Mouse (Mus musculus) intestine, embryonic 14.5 days (tissue): ENCODE data around the gene Lipt1. TPM values are rescaled to one million over a fixed set of nuclear protein-coding genes. Genes with fewer than 3 reads are reported as not detected.

ENCODE experiments used
- ATAC-seq: fragments of 200-750 bp; cut with Nextera tagmentation; replicated peaks from 2 replicates; pipeline ENCODE4 v1.8.0; 2017; ENCODE audit warnings: low read depth, moderate number of reproducible peaks, moderate TSS enrichment, moderate library complexity; ENCODE audit not compliant: low FRiP score, low TSS enrichment
- DNase-seq: peaks from one replicate; pipeline ENCODE4 v3.0.0-alpha.2; 2018; ENCODE audit warnings: low spot score
- H3K27ac ChIP-seq: fragments of 300-500 bp; sonication (generic); 2 replicates; pipeline ENCODE4 v1.5.1; 2014; ENCODE audit warnings: low read depth, mild to moderate bottlenecking, control low read depth
- H3K27me3 ChIP-seq: fragments of 300-500 bp; sonication (generic); replicated peaks from 2 replicates; pipeline ENCODE4 v1.6.1; 2014; ENCODE audit warnings: low read length, control low read depth; ENCODE audit not compliant: control insufficient read depth, insufficient read depth
- H3K36me3 ChIP-seq: fragments of 300-500 bp; sonication (generic); 2 replicates; pipeline ENCODE4 v1.6.1; 2014; ENCODE audit warnings: low read length, control low read depth; ENCODE audit not compliant: control insufficient read depth, insufficient read depth
- H3K4me1 ChIP-seq: fragments of 300-500 bp; sonication (generic); replicated peaks from 2 replicates; pipeline ENCODE4 v1.6.1; 2014; ENCODE audit warnings: low read length, control low read depth, mixed read lengths; ENCODE audit not compliant: control insufficient read depth, insufficient read depth
- H3K4me2 ChIP-seq: fragments of 300-500 bp; sonication (generic); 2 replicates; pipeline ENCODE4 v1.6.1; 2014; ENCODE audit warnings: low read length
- H3K4me3 ChIP-seq: fragments of 300-500 bp; sonication (generic); 2 replicates; pipeline ENCODE4 v1.5.1; 2014; ENCODE audit warnings: low read depth, low read length, control low read depth, mixed read lengths
- H3K9ac ChIP-seq: fragments of 300-500 bp; sonication (generic); 2 replicates; pipeline ENCODE4 v1.6.1; 2014; ENCODE audit warnings: mild to moderate bottlenecking, low read length
- H3K9me3 ChIP-seq: fragments of 300-500 bp; sonication (generic); 2 replicates; pipeline ENCODE4 v1.6.1; 2016; ENCODE audit warnings: low read length, control low read depth; ENCODE audit not compliant: control insufficient read depth
- WGBS: fragments of 180-500 bp; shearing (Covaris S2); extraction: QIAGEN DNeasy Blood & Tissue Kit; methylation state at CpG from one replicate; pipeline ENCODE4 v1.1.7; 2014; 5-methylcytosine and 5-hydroxymethylcytosine counted together
- polyA plus RNA-seq: library from polyadenylated mRNA; unstranded; fragments of >200 nt; fragmentation: Nextera tagmentation; extraction: Ambion mirVana; gene quantifications from 2 replicates; pipeline ENCODE4 v1.2.1, GENCODE M21; 2014

Lipt1 gene
- 9.0 and 9.6 TPM in 2 replicates for polyA plus RNA-seq

DNA sequence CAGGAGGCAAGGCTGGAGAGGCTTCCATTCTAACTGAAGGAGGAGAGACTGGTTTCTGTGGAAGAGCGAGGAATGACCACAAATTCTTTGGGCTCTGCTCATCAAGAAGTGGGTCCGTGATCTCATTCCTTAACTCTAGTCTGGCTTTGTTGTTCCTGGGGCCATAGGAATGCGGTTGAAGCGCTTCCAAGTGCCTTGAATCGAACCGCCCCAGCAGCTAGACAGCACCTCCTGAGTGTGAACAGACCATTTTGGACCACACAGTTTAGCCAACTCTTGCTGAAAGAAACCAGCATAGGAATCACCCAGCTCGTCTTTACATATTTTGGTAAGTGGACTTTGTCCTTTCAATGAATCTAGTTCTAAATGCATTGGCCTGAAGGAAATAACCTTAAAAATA is at the start of gene Lipt1:
Gene Lipt1 (plus strand): TSS at position 35 of the 400 bp plus-strand sequence.
- Histone ChIP-seq H3K4me2 (peak within 1 kb of the TSS; percentile 64), H3K27me3 (no peaks in the 10 kb centered on the region), H3K27ac (peak within 1 kb of the TSS; percentile 49; the same call in 1 of the 2 replicates), H3K4me1 (peaks cover 5% of the 10 kb centered on the region; the same call in 1 of the 2 replicates), H3K9ac (peak within 1 kb of the TSS; percentile 39), H3K36me3 (peaks cover 17% of the 10 kb centered on the region), H3K9me3 (peaks cover 7% of the 10 kb centered on the region; the same call in 1 of the 2 replicates), H3K4me3 (peak within 1 kb of the TSS; percentile 56)
- WGBS: 7% methylated on average over 7 of the region's 7 CpGs
- DNase-seq (peak; percentile 68), ATAC-seq (peak; percentile 79)

- H3K27me3 ChIP-seq: no peaks in the 10 kb centered on the region
- no peak for ATAC-seq
- H3K36me3 ChIP-seq: no peaks in the 10 kb centered on the region
- H3K27ac ChIP-seq: no peak overlapping the region
- H3K4me3 ChIP-seq: no peak overlapping the region
- WGBS: 55% methylated on average over 2 of the region's 2 CpGs
- no peak overlapping the region for H3K4me2 ChIP-seq
- no peak for DNase-seq
- no peak overlapping the region for H3K9ac ChIP-seq
- no peaks in the 10 kb centered on the region for H3K9me3 ChIP-seq
- H3K4me1 ChIP-seq: no peaks in the 10 kb centered on the region
Observed at GRCm38 (mm10) chr1:37831681-37832080, 39.9 kb upstream of the Lipt1 start.

- H3K9me3 ChIP-seq: no peaks in the 10 kb centered on the region
- no peak overlapping the region for H3K4me2 ChIP-seq
- no peaks in the 10 kb centered on the region for H3K27me3 ChIP-seq
- H3K9ac ChIP-seq: no peak overlapping the region
- H3K4me3 ChIP-seq: no peak overlapping the region
- ATAC-seq: no peak
- 79% methylated on average over 8 of the region's 8 CpGs for WGBS
- DNase-seq: no peak
- no peaks in the 10 kb centered on the region for H3K4me1 ChIP-seq
- H3K27ac ChIP-seq: no peak overlapping the region
- no peaks in the 10 kb centered on the region for H3K36me3 ChIP-seq
Observed at GRCm38 (mm10) chr1:37846878-37847277, 24.7 kb upstream of the Lipt1 start.

DNA sequence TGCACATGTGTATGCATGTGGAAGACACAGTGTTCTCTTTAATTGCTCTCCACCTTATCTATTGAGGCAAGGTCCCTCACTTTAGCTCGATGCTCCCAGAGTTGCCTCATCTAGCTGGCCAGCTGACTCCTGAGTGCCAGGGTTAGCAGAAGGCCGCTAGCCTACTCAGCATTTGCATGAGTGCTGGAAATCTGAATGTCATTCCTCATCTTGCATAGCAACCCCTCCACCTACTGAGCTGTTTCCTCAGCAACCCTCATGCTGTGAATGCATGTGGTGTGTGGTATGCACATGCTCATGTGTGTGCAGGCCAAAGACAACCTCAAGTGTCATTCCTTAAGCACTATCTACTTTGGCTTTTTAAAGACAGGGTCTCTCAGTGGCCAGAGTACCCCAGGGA is 20.8 kb upstream of the Lipt1 start:
- Histone ChIP-seq H3K4me1 (no peaks in the 10 kb centered on the region), H3K27ac (no peak overlapping the region), H3K27me3 (no peaks in the 10 kb centered on the region), H3K4me2 (no peak overlapping the region), H3K4me3 (no peak overlapping the region), H3K9ac (no peak overlapping the region), H3K9me3 (no peaks in the 10 kb centered on the region), H3K36me3 (no peaks in the 10 kb centered on the region)
- ATAC-seq (no peak), DNase-seq (no peak)
- WGBS: 64% methylated on average over 2 of the region's 2 CpGs

DNA sequence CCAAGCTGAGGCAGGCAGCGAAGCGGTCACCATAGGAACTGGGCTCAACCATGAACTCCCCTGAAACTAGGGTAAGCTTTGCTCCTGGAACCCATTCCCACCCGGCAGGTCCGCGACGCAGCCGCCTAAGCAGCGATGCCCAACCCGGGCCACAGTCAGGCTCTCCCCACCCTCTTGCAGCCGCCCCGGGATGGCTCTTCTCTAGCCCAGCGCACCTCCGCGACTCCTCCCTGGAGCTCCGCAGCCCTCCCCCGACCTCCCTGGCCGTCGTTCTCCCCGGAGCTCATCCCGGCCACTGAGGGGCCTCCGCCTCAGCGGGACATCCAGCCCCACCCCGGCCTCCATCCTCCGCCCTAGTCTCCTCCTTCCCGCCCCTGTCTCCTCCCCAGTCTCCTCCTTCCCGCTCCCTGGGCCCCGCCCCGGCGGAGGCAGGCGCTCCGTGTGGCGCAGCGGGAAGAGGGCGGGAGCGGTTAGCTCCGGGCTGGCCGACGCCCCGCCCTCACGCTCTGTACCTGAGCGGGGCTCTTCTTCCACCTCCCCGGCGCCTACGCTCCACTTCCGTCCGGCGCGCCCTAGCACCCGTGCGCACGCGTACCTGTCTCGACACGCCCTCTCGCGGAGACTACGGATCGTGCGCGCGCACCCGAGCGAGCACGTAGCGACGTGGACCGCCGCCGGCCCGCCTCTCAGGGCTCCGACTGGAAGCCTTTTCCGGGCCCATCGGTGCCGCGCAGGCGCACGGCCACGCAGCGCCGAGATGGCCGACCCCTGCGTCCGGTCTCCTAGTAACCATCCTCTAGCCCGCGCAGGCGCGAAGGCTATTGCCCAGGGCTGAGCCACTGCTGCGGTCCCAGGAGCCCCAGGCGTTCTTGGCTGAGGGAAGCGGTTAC is 6.8 kb upstream of the Lipt1 start:
- no peaks in the 10 kb centered on the region for H3K9me3 ChIP-seq
- under 1% methylated on average over 89 of the region's 90 CpGs for WGBS
- ATAC-seq: peak; percentile 99

GRCm38 (mm10) chr1:37865401-37866215 is 5.9 kb upstream of the Lipt1 start:
- Histone ChIP-seq H3K4me1 (no peaks in the 10 kb centered on the region), H3K27me3 (no peaks in the 10 kb centered on the region), H3K36me3 (no peaks in the 10 kb centered on the region), H3K9me3 (no peaks in the 10 kb centered on the region), H3K4me2 (peak overlapping the region; percentile 64), H3K9ac (peak overlapping the region; percentile 53), H3K27ac (peak overlapping the region; percentile 55; the same call in 1 of the 2 replicates), H3K4me3 (peak overlapping the region; percentile 55)
- 10% methylated on average over 23 of the region's 23 CpGs for WGBS
- DNase-seq (no peak), ATAC-seq (no peak)

More for the DNA sequence above, 6.8 kb upstream of the Lipt1 start:
- Histone ChIP-seq H3K27ac (peak overlapping the region; percentile 58), H3K9ac (peak overlapping the region; percentile 57), H3K36me3 (no peaks in the 10 kb centered on the region), H3K4me1 (no peaks in the 10 kb centered on the region), H3K27me3 (no peaks in the 10 kb centered on the region), H3K4me3 (peak overlapping the region; percentile 55), H3K4me2 (peak overlapping the region; percentile 64)
- DNase-seq: peak; percentile 97

- Histone ChIP-seq H3K9me3 (no peaks in the 10 kb centered on the region), H3K4me2 (peak within 1 kb of the TSS; percentile 64), H3K27me3 (no peaks in the 10 kb centered on the region), H3K4me3 (peak within 1 kb of the TSS; percentile 55), H3K27ac (peak within 1 kb of the TSS; percentile 55; the same call in 1 of the 2 replicates), H3K36me3 (no peaks in the 10 kb centered on the region), H3K4me1 (no peaks in the 10 kb centered on the region), H3K9ac (peak within 1 kb of the TSS; percentile 53)
- no peak for DNase-seq
- 87% methylated on average over 6 of the region's 6 CpGs for WGBS
- no peak for ATAC-seq
Observed at GRCm38 (mm10) chr1:37866286-37866685, 5.3 kb upstream of the Lipt1 start, which contains the start of gene Tsga10. Gene Tsga10, minus strand, starts transcription at chr1:37866429.

DNA sequence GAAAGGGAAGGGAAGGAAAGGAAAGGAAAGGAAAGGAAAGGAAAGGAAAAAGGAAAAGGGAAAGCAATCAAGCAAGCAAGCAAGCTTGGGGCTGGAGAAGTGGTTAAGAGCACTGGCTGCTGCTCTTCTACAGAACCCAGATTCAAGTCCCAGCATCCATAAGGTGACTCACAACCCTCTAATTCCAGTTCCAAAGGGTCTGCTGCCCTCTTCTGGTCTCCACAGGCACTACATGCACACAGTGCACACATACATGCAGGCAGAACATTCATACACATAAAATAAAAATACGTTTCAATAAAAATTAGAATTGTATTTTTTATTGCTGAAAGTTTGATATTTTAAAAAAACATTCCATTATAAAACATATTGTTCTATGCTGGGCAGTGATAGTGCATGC is 4.5 kb upstream of the Lipt1 start:
- ATAC-seq: no peak

More for the DNA sequence above, 4.5 kb upstream of the Lipt1 start:
- 69% methylated on average over 1 of the region's 1 CpGs for WGBS
- Histone ChIP-seq H3K27ac (no peak overlapping the region), H3K9ac (no peak overlapping the region), H3K9me3 (no peaks in the 10 kb centered on the region), H3K36me3 (no peaks in the 10 kb centered on the region), H3K4me1 (no peaks in the 10 kb centered on the region; the same call in 1 of the 2 replicates), H3K4me2 (no peak overlapping the region), H3K4me3 (no peak overlapping the region), H3K27me3 (no peaks in the 10 kb centered on the region)
- DNase-seq: no peak
